Mouse (Mus musculus) kidney, postnatal 0 days (tissue): Measurements from ENCODE around the gene Bud23. TPM values are rescaled to one million over a fixed set of nuclear protein-coding genes. Genes with fewer than 3 reads are reported as not detected.
"Not testable (repeated sequence)": the region's sequence is repeated elsewhere in the genome, so short reads cannot be mapped to it uniquely, and the experiment has no call there.

Experiments
- ATAC-seq: fragments of 200-750 bp; cut with Nextera tagmentation; replicated peaks from 2 replicates; pipeline ENCODE4 v1.8.0; 2017; ENCODE audit warnings: low read depth, moderate number of reproducible peaks, moderate TSS enrichment, moderate library complexity; ENCODE audit not compliant: low FRiP score
- DNase-seq: peaks from one replicate; pipeline ENCODE4 v3.0.0-alpha.2; 2016; ENCODE audit warnings: low spot score
- H3K27ac ChIP-seq: fragments of 300-500 bp; sonication (generic); 2 replicates; pipeline ENCODE4 v1.5.1; 2014; ENCODE audit warnings: mild to moderate bottlenecking
- H3K27me3 ChIP-seq: fragments of 300-500 bp; sonication (generic); 2 replicates; pipeline ENCODE4 v1.6.1; 2014; ENCODE audit warnings: low read length, mixed read lengths; ENCODE audit not compliant: insufficient read depth
- H3K36me3 ChIP-seq: fragments of 300-500 bp; sonication (generic); 2 replicates; pipeline ENCODE4 v1.6.1; 2014; ENCODE audit warnings: low read length, mixed read lengths; ENCODE audit not compliant: insufficient read depth
- H3K4me1 ChIP-seq: fragments of 300-500 bp; sonication (generic); replicated peaks from 2 replicates; pipeline ENCODE4 v1.6.1; 2014; ENCODE audit warnings: antibody characterized with exemption, low read length, mixed read lengths; ENCODE audit not compliant: insufficient read depth
- H3K4me2 ChIP-seq: fragments of 300-500 bp; sonication (generic); 2 replicates; pipeline ENCODE4 v1.6.1; 2014; ENCODE audit warnings: mild to moderate bottlenecking, low read length, moderate library complexity, mixed read lengths
- H3K4me3 ChIP-seq: fragments of 300-500 bp; sonication (generic); replicated peaks from 2 replicates; pipeline ENCODE4 v1.5.1; 2014; ENCODE audit warnings: low read depth, low read length
- H3K9ac ChIP-seq: fragments of 300-500 bp; sonication (generic); 2 replicates; pipeline ENCODE4 v1.6.1; 2014; ENCODE audit warnings: low read depth, low read length
- H3K9me3 ChIP-seq: fragments of 300-500 bp; sonication (generic); replicated peaks from 2 replicates; pipeline ENCODE4 v1.6.1; 2016; ENCODE audit warnings: low read length, inconsistent platforms, mixed read lengths
- CTCF ChIP-seq: IDR thresholded peaks from 2 replicates; pipeline ENCODE4 v1.5.1; 2016; ENCODE audit warnings: antibody characterized with exemption, low read depth, mild to moderate bottlenecking, moderate library complexity
- WGBS: fragments of 180-500 bp; shearing (Covaris S2); extraction: QIAGEN DNeasy Blood & Tissue Kit; methylation state at CpG from one replicate; pipeline ENCODE4 v1.1.7; 2014; 5-methylcytosine and 5-hydroxymethylcytosine counted together
- polyA plus RNA-seq: library from polyadenylated mRNA; unstranded; fragments of >200 nt; fragmentation: Nextera tagmentation; extraction: Ambion mirVana; gene quantifications from 2 replicates; pipeline ENCODE4 v1.2.1, GENCODE M21; 2015

Gene Bud23
- polyA plus RNA-seq, 1 experiment from 2014 or later: 80.4 TPM

DNA sequence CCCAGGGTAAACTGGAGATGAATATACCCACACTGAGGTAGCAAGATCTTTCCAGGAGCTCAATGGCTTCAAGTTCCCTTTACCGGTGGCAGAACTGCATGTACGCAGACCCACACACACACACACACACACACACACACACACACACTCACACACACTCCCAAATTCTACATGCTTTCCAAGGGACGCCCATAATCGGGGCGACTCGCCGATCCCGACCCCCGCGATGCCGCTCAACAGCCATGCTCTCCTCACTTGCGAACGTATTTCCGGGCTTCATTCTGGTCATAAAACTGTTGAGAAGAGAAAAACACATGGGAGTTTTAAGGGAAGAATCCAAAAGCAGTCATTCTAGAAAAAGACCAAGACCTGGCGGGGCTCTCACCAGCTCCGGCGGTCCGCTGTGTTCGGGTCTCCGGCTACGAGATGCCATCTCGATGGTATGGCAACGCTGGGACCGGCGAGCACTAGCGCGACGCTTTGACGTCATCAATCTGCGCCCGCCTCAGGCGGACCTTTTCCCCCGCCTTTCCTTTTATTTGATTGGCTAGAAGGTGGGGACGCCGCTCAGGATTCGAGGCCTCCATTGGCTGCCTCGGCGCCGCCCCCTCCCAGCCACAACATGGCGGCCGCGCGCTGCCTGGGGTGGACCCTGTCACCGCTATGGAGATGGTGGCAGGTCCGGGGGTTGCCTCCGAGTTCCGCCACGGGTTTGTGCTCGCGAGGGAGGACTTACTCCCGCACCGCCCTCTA, 954 bp downstream of the Bud23 start, which contains the start of gene Dnajc30:
Dnajc30 (plus strand) TSS at position 574 of the 753 bp plus-strand sequence.
- peaks cover 13% of the 10 kb centered on the region; the same call in 1 of the 2 replicates for H3K4me1 ChIP-seq
- H3K27ac ChIP-seq: peak within 1 kb of the TSS; percentile 72
- H3K27me3 ChIP-seq: no peaks in the 10 kb centered on the region
- no peak for TF ChIP-seq CTCF
- peak within 1 kb of the TSS; percentile 84 for H3K4me2 ChIP-seq
- DNase-seq (peak; percentile 99), ATAC-seq (peak; percentile 96)
- no peaks in the 10 kb centered on the region for H3K9me3 ChIP-seq
- 0 out of 2 replicates have a peak, but pooled peaks cover 15% of the 10 kb centered on the region for H3K36me3 ChIP-seq
- H3K9ac ChIP-seq: peak within 1 kb of the TSS; percentile 81
- under 1% methylated on average over 52 of the region's 52 CpGs for WGBS
- H3K4me3 ChIP-seq: peak within 1 kb of the TSS; percentile 93

DNA sequence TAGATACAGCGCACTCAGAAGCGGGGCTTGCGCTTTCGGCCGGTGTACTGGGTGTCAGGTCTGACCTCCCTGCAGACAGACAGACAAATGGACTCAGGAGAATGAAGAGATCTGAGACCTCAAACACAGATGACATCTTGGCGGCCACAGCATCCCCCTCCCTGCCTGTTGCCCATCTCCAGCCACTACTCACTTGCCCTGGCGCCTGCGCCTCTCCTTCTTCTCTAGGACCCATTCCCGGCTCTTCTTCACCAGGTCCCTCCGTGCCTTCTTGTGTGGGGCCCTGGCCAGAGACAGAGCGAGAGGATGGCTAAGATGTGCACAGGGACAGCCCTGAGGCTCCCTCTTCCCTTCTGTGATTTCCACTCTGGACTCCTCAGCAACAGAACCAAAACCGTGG, 11.4 kb downstream of the Bud23 start:
- no peak for ATAC-seq
- Histone ChIP-seq H3K4me2 (no peak overlapping the region), H3K9ac (no peak overlapping the region), H3K27me3 (no peaks in the 10 kb centered on the region), H3K4me1 (no peaks in the 10 kb centered on the region), H3K36me3 (peaks cover 41% of the 10 kb centered on the region), H3K27ac (no peak overlapping the region), H3K4me3 (no peak overlapping the region), H3K9me3 (no peaks in the 10 kb centered on the region)
- no peak for DNase-seq
- TF ChIP-seq CTCF: no peak
- WGBS: 91% methylated on average over 12 of the region's 12 CpGs

DNA sequence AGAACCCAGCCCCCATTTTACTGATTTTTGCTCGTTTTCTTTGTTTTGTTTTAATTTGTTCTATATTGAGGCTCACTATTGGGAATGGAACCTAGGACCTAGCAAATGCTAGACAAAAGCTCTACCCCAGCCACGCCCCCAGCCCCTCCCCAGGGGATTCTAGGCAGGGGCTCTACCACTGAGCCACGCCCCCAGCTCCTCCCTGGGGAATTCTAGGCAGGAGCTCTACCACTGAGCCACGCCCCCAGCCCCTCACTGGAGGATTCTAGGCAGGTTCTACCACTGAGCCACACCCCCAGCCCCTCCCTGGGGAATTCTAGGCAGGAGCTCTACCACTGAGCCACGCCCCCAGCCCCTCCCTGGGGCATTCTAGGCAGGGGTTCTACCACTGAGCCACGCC, 15.5 kb downstream of the Bud23 start:
- DNase-seq, H3K27ac ChIP-seq, ATAC-seq, H3K4me2 ChIP-seq, H3K9me3 ChIP-seq, H3K9ac ChIP-seq, H3K27me3 ChIP-seq, H3K4me3 ChIP-seq, H3K4me1 ChIP-seq: not testable (repeated sequence)
- peaks cover 20% of the 10 kb centered on the region for H3K36me3 ChIP-seq
- WGBS: 94% methylated on average over 6 of the region's 6 CpGs

DNA sequence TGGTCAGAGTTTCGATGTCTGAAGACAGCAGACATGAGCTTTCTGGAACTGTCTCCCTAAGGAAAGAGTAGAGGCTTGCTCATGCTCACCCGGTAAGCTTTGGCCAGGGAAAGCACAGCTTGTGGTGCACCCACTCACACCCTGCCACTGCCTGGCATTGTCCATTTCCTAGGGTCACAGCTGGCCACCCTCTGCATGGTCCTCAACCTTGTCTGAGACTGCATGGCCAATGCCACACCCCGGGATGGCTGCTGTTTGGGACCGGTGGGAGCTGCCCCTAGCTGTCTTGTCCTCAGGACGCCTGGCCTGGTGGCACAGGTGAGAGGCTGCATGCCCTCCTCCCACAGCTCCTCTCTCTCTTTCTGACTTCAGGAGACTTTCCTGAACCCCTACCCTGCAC, 16.2 kb downstream of the Bud23 start:
- ATAC-seq (no peak), DNase-seq (no peak)
- Histone ChIP-seq H3K9ac (no peak overlapping the region), H3K4me1 (no peaks in the 10 kb centered on the region), H3K36me3 (peaks cover 13% of the 10 kb centered on the region; the same call in 1 of the 2 replicates), H3K4me2 (no peak overlapping the region), H3K27me3 (no peaks in the 10 kb centered on the region), H3K27ac (no peak overlapping the region), H3K9me3 (no peaks in the 10 kb centered on the region), H3K4me3 (no peak overlapping the region)
- TF ChIP-seq CTCF: no peak
- 91% methylated on average over 5 of the region's 5 CpGs for WGBS

DNA sequence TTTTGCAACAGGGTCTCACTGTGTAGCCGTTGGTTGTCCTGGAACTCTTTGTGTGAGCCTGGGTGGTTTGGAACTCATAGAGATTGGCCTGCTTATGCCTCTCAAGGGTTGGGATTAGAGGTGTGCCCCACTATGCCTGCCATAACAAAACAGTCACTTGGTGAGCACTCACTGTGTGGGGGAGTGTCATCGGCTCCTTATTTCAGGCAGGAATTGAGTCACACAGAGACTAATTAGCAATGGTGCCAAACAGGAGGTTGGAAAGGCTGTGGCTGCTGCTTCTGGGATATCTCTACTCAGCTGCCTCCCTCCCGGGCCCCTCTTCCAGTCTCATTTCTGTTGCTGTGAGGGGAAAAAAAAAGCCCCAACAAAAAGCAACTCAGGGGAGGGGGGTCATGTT, 20.2 kb downstream of the Bud23 start:
- peaks cover 4% of the 10 kb centered on the region; the same call in 1 of the 2 replicates for H3K36me3 ChIP-seq
- H3K9me3 ChIP-seq: no peaks in the 10 kb centered on the region
- H3K4me3 ChIP-seq: no peak overlapping the region
- DNase-seq: no peak
- no peak for TF ChIP-seq CTCF
- no peak overlapping the region for H3K27ac ChIP-seq
- H3K27me3 ChIP-seq: no peaks in the 10 kb centered on the region
- no peaks in the 10 kb centered on the region for H3K4me1 ChIP-seq
- no peak for ATAC-seq
- H3K4me2 ChIP-seq: no peak overlapping the region
- no peak overlapping the region for H3K9ac ChIP-seq
- 89% methylated on average over 3 of the region's 3 CpGs for WGBS

DNA sequence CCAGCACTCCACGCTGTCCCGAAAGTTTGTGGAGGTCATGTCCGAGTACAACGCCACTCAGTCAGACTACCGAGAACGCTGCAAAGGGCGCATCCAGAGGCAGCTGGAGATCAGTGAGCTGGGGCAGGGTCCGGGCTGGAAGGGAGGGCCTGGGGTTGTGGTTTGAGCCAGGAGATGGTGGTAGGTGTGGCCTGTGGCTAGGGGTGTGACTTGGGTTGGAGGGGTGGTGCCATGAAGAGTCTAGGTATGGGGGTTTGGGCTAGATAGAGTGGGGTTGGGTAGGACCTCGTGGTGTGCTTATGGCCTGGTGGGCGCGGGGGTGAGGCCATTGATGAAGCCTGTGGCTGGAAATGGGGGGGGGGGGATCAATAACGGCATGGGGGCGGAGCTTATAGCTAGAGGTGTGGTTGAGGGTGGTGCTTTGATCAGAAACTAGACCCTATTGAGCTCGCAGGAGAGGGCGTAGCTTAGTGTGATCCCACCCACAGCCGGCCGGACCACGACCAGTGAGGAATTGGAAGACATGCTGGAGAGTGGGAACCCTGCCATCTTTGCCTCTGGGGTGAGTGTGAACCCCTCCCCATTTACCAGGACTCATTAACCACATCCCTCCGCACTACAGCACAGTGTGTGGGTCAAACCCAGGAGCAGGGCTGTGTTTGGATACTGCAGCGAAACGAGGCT, 22.5 kb downstream of the Bud23 start:
- Histone ChIP-seq H3K9ac (no peak overlapping the region), H3K4me1 (no peaks in the 10 kb centered on the region), H3K4me3 (no peak overlapping the region), H3K4me2 (no peak overlapping the region), H3K27me3 (no peaks in the 10 kb centered on the region), H3K27ac (no peak overlapping the region), H3K9me3 (no peaks in the 10 kb centered on the region), H3K36me3 (peaks cover 11% of the 10 kb centered on the region; the same call in 1 of the 2 replicates)
- WGBS: 47% methylated on average over 21 of the region's 21 CpGs
- no peak for TF ChIP-seq CTCF
- ATAC-seq (peak; percentile 65), DNase-seq (no peak)
